Mouse (Mus musculus): Measurements from ENCODE around the gene Zmat1. TPM values are rescaled to one million over a fixed set of nuclear protein-coding genes. Genes with fewer than 3 reads are reported as not detected.
"Not testable (repeated sequence)": the region's sequence is repeated elsewhere in the genome, so short reads cannot be mapped to it uniquely, and the experiment has no call there.

Gene Zmat1
- 11.5 and 11.7 TPM in 2 replicates for polyA plus RNA-seq (2015; fragmentation: Nextera tagmentation; extraction: Ambion mirVana)

- Histone ChIP-seq H3K9ac (ENCODE audit: low read depth, low read length) (peak within 1 kb of the TSS; percentile 83), H3K9me3 (ENCODE audit: control insufficient read depth, low read length) (no peaks in the 10 kb centered on the region), H3K4me1 (ENCODE audit: control insufficient read depth, insufficient read depth, low read depth, low read length) (no peaks in the 10 kb centered on the region), H3K27ac (ENCODE audit: low read depth, low read length) (peak within 1 kb of the TSS; percentile 94), H3K36me3 (ENCODE audit: control insufficient read depth, insufficient read depth, low read length) (no peaks in the 10 kb centered on the region), H3K4me2 (ENCODE audit: low read length) (peak within 1 kb of the TSS; percentile 57), H3K4me3 (ENCODE audit: low read length) (peak within 1 kb of the TSS; percentile 60), H3K27me3 (replicated peaks; ENCODE audit: control insufficient read depth, insufficient read depth, low read length) (no peaks in the 10 kb centered on the region; the same call in 1 of the 2 replicates)
- 18% methylated on average over 62 of the region's 65 CpGs for WGBS
- peak; percentile 100 for ATAC-seq
Observed at GRCm38 (mm10) chrX:135008720-135009470, at the start of gene Zmat1. Zmat1 (minus strand) TSS chrX:135009209.

GRCm38 (mm10) chrX:135053939-135054338, 44.9 kb upstream of the Zmat1 start:
- H3K36me3 ChIP-seq (ENCODE audit: control insufficient read depth, insufficient read depth, low read length); H3K9me3 ChIP-seq (ENCODE audit: control insufficient read depth, low read length); H3K4me2 ChIP-seq (ENCODE audit: low read length); ATAC-seq; H3K4me3 ChIP-seq (ENCODE audit: low read length); H3K9ac ChIP-seq (ENCODE audit: low read depth, low read length); H3K4me1 ChIP-seq (ENCODE audit: control insufficient read depth, insufficient read depth, low read depth, low read length); H3K27me3 ChIP-seq (replicated peaks; ENCODE audit: control insufficient read depth, insufficient read depth, low read length); H3K27ac ChIP-seq (ENCODE audit: low read depth, low read length): not testable (repeated sequence)
- WGBS: 71% methylated on average over 1 of the region's 1 CpGs

GRCm38 (mm10) chrX:135035962-135036375, 27.0 kb upstream of the Zmat1 start:
- WGBS: 18% methylated on average over 19 of the region's 24 CpGs
- Histone ChIP-seq H3K9me3 (ENCODE audit: control insufficient read depth, low read length) (no peaks in the 10 kb centered on the region), H3K27me3 (replicated peaks; ENCODE audit: control insufficient read depth, insufficient read depth, low read length) (no peaks in the 10 kb centered on the region; the same call in 1 of the 2 replicates), H3K4me2 (ENCODE audit: low read length) (peak overlapping the region; percentile 55), H3K36me3 (ENCODE audit: control insufficient read depth, insufficient read depth, low read length) (no peaks in the 10 kb centered on the region), H3K4me1 (ENCODE audit: control insufficient read depth, insufficient read depth, low read depth, low read length) (no peaks in the 10 kb centered on the region), H3K4me3 (ENCODE audit: low read length) (peak overlapping the region; percentile 46), H3K9ac (ENCODE audit: low read depth, low read length) (peak overlapping the region; percentile 54), H3K27ac (ENCODE audit: low read depth, low read length) (peak overlapping the region; percentile 67)
- peak; percentile 95 for ATAC-seq

GRCm38 (mm10) chrX:135025135-135025534, 16.1 kb upstream of the Zmat1 start:
- no peaks in the 10 kb centered on the region; the same call in 1 of the 2 replicates for H3K27me3 ChIP-seq (replicated peaks; ENCODE audit: control insufficient read depth, insufficient read depth, low read length)
- H3K9ac ChIP-seq (ENCODE audit: low read depth, low read length): no peak overlapping the region
- ATAC-seq: no peak
- no peak overlapping the region for H3K27ac ChIP-seq (ENCODE audit: low read depth, low read length)
- no peaks in the 10 kb centered on the region for H3K36me3 ChIP-seq (ENCODE audit: control insufficient read depth, insufficient read depth, low read length)
- no peak overlapping the region for H3K4me2 ChIP-seq (ENCODE audit: low read length)
- H3K4me3 ChIP-seq (ENCODE audit: low read length): no peak overlapping the region
- no peaks in the 10 kb centered on the region for H3K9me3 ChIP-seq (ENCODE audit: control insufficient read depth, low read length)
- 85% methylated on average over 9 of the region's 9 CpGs for whole genome bisulfite sequencing
- no peaks in the 10 kb centered on the region for H3K4me1 ChIP-seq (ENCODE audit: control insufficient read depth, insufficient read depth, low read depth, low read length)

GRCm38 (mm10) chrX:135011381-135011780, 2.4 kb upstream of the Zmat1 start:
- Histone ChIP-seq H3K36me3 (ENCODE audit: control insufficient read depth, insufficient read depth, low read length) (no peaks in the 10 kb centered on the region), H3K27ac (ENCODE audit: low read depth, low read length) (no peak overlapping the region), H3K4me2 (ENCODE audit: low read length) (no peak overlapping the region), H3K4me1 (ENCODE audit: control insufficient read depth, insufficient read depth, low read depth, low read length) (no peaks in the 10 kb centered on the region), H3K27me3 (replicated peaks; ENCODE audit: control insufficient read depth, insufficient read depth, low read length) (no peaks in the 10 kb centered on the region; the same call in 1 of the 2 replicates), H3K9me3 (ENCODE audit: control insufficient read depth, low read length) (no peaks in the 10 kb centered on the region), H3K9ac (ENCODE audit: low read depth, low read length) (no peak overlapping the region), H3K4me3 (ENCODE audit: low read length) (no peak overlapping the region)
- ATAC-seq: no peak
- WGBS: 73% methylated on average over 3 of the region's 3 CpGs

- Histone ChIP-seq H3K36me3 (ENCODE audit: control insufficient read depth, insufficient read depth, low read length) (no peaks in the 10 kb centered on the region), H3K27ac (ENCODE audit: low read depth, low read length) (peak overlapping the region; percentile 57), H3K4me2 (ENCODE audit: low read length) (peak overlapping the region; percentile 48), H3K9me3 (ENCODE audit: control insufficient read depth, low read length) (no peaks in the 10 kb centered on the region), H3K4me1 (ENCODE audit: control insufficient read depth, insufficient read depth, low read depth, low read length) (no peaks in the 10 kb centered on the region), H3K27me3 (replicated peaks; ENCODE audit: control insufficient read depth, insufficient read depth, low read length) (no peaks in the 10 kb centered on the region; the same call in 1 of the 2 replicates), H3K9ac (ENCODE audit: low read depth, low read length) (peak overlapping the region; percentile 18; the same call in 1 of the 2 replicates), H3K4me3 (ENCODE audit: low read length) (peak overlapping the region; percentile 60)
- ATAC-seq: peak; percentile 53; the same call in 1 of the 2 replicates
- WGBS: 39% methylated on average over 6 of the region's 6 CpGs
Observed at GRCm38 (mm10) chrX:135009471-135009815, 434 bp upstream of the Zmat1 start.

- Histone ChIP-seq H3K27ac (ENCODE audit: low read depth, low read length) (no peak overlapping the region), H3K9ac (ENCODE audit: low read depth, low read length) (peak overlapping the region; percentile 83; the same call in 1 of the 2 replicates), H3K36me3 (ENCODE audit: control insufficient read depth, insufficient read depth, low read length) (no peaks in the 10 kb centered on the region), H3K9me3 (ENCODE audit: control insufficient read depth, low read length) (no peaks in the 10 kb centered on the region), H3K4me1 (ENCODE audit: control insufficient read depth, insufficient read depth, low read depth, low read length) (no peaks in the 10 kb centered on the region), H3K27me3 (replicated peaks; ENCODE audit: control insufficient read depth, insufficient read depth, low read length) (no peaks in the 10 kb centered on the region; the same call in 1 of the 2 replicates), H3K4me3 (ENCODE audit: low read length) (peak overlapping the region; percentile 60), H3K4me2 (ENCODE audit: low read length) (peak overlapping the region; percentile 57)
- WGBS: 29% methylated on average over 5 of the region's 5 CpGs
- ATAC-seq: no peak
Observed at GRCm38 (mm10) chrX:135008021-135008420, 988 bp downstream of the Zmat1 start.

- Histone ChIP-seq H3K4me1 (ENCODE audit: control insufficient read depth, insufficient read depth, low read depth, low read length) (no peaks in the 10 kb centered on the region), H3K4me2 (ENCODE audit: low read length) (peak within 1 kb of the TSS; percentile 47), H3K27me3 (replicated peaks; ENCODE audit: control insufficient read depth, insufficient read depth, low read length) (no peaks in the 10 kb centered on the region; the same call in 1 of the 2 replicates), H3K36me3 (ENCODE audit: control insufficient read depth, insufficient read depth, low read length) (no peaks in the 10 kb centered on the region), H3K27ac (ENCODE audit: low read depth, low read length) (no peak within 1 kb of the TSS), H3K4me3 (ENCODE audit: low read length) (peak within 1 kb of the TSS; percentile 29), H3K9ac (ENCODE audit: low read depth, low read length) (peak within 1 kb of the TSS; percentile 41), H3K9me3 (ENCODE audit: control insufficient read depth, low read length) (peaks cover 3% of the 10 kb centered on the region; the same call in 1 of the 2 replicates)
- no peak for ATAC-seq
- WGBS: 95% methylated on average over 19 of the region's 19 CpGs
Observed at GRCm38 (mm10) chrX:134964546-134964945, 44.5 kb downstream of the Zmat1 start, which contains the start of gene Nxf2. Nxf2 (minus strand) TSS chrX:134964754.

- WGBS: 52% methylated on average over 39 of the region's 53 CpGs
- no peak overlapping the region for H3K27ac ChIP-seq (ENCODE audit: low read depth, low read length)
- peak; percentile 95 for ATAC-seq
- H3K27me3 ChIP-seq (replicated peaks; ENCODE audit: control insufficient read depth, insufficient read depth, low read length): no peaks in the 10 kb centered on the region; the same call in 1 of the 2 replicates
- H3K4me1 ChIP-seq (ENCODE audit: control insufficient read depth, insufficient read depth, low read depth, low read length): no peaks in the 10 kb centered on the region
- H3K36me3 ChIP-seq (ENCODE audit: control insufficient read depth, insufficient read depth, low read length): no peaks in the 10 kb centered on the region
- peak overlapping the region; percentile 29 for H3K4me3 ChIP-seq (ENCODE audit: low read length)
- H3K4me2 ChIP-seq (ENCODE audit: low read length): peak overlapping the region; percentile 47
- peak overlapping the region; percentile 41 for H3K9ac ChIP-seq (ENCODE audit: low read depth, low read length)
- peaks cover 3% of the 10 kb centered on the region; the same call in 1 of the 2 replicates for H3K9me3 ChIP-seq (ENCODE audit: control insufficient read depth, low read length)
Observed at GRCm38 (mm10) chrX:134963305-134964094, 45.5 kb downstream of the Zmat1 start.

Data from hindbrain, embryonic 16.5 days (tissue).